Mouse (Mus musculus) bone marrow, adult 2 months (tissue): ENCODE data around the gene Krtdap.

Experiments
- CTCF ChIP-seq: fragments of 200-500 bp; IDR thresholded peaks from 2 replicates; pipeline ENCODE4 v1.5.1; 2011; ENCODE audit warnings: low read length, control low read depth; ENCODE audit not compliant: control insufficient read depth, insufficient read depth
- POLR2A ChIP-seq: fragments of 200-500 bp; IDR thresholded peaks from 2 replicates; pipeline ENCODE4 v1.6.1; 2011; ENCODE audit warnings: low read depth, mild to moderate bottlenecking, control low read depth, low read length, borderline replicate concordance; ENCODE audit not compliant: control insufficient read depth

- peak; percentile 69 for TF ChIP-seq CTCF
- no peak for TF ChIP-seq POLR2A
Measured at GRCm38 (mm10) chr7:30781792-30782191, 5.9 kb upstream of the Krtdap start.
